Mouse (Mus musculus) CD4-positive helper T cell, adult 2 months (primary cell): ENCODE data around the gene Cdh4.
A peak's percentile ranks its signal among the peaks of the same experiment; 100 is the strongest.

Experiments
- DNase-seq: peaks from one replicate; pipeline ENCODE4 v3.0.0-alpha.2; 2012; ENCODE audit warnings: low read depth, missing footprints, low spot score

The Cdh4 gene

GRCm38 (mm10) chr2:179787256-179787655 lies 345.0 kb downstream of the Cdh4 start:
- no peak for DNase-seq

- no peak for DNase-seq
Measured at GRCm38 (mm10) chr2:179787797-179788196, 345.6 kb downstream of the Cdh4 start.

- no peak for DNase-seq
Measured at GRCm38 (mm10) chr2:179790684-179791083, 348.5 kb downstream of the Cdh4 start.

GRCm38 (mm10) chr2:179792426-179793133 lies 350.3 kb downstream of the Cdh4 start:
- no peak for DNase-seq

GRCm38 (mm10) chr2:179794354-179794753 lies 352.1 kb downstream of the Cdh4 start:
- DNase-seq = no peak

- no peak for DNase-seq
Measured at GRCm38 (mm10) chr2:179795452-179795851, 353.2 kb downstream of the Cdh4 start.

- no peak for DNase-seq
Measured at GRCm38 (mm10) chr2:179799906-179800532, 357.8 kb downstream of the Cdh4 start.

GRCm38 (mm10) chr2:179801042-179801441 lies 358.8 kb downstream of the Cdh4 start:
- DNase-seq = no peak

- DNase-seq = no peak
Measured at GRCm38 (mm10) chr2:179802411-179802810, 360.2 kb downstream of the Cdh4 start.

- no peak for DNase-seq
Measured at GRCm38 (mm10) chr2:179811086-179811485, 368.9 kb downstream of the Cdh4 start.

GRCm38 (mm10) chr2:179813035-179813827 lies 371.0 kb downstream of the Cdh4 start:
- no peak for DNase-seq

- no peak for DNase-seq
Measured at GRCm38 (mm10) chr2:179824776-179825326, 382.6 kb downstream of the Cdh4 start.

- no peak for DNase-seq
Measured at GRCm38 (mm10) chr2:179828968-179829367, 386.7 kb downstream of the Cdh4 start.

- peak; percentile 13 for DNase-seq
Measured at GRCm38 (mm10) chr2:179829972-179830371, 387.7 kb downstream of the Cdh4 start.

- DNase-seq = no peak
Measured at GRCm38 (mm10) chr2:179834892-179835291, 392.7 kb downstream of the Cdh4 start.

- no peak for DNase-seq
Measured at GRCm38 (mm10) chr2:179835570-179835969, 393.3 kb downstream of the Cdh4 start.

- DNase-seq = no peak
Measured at GRCm38 (mm10) chr2:179837186-179837585, 395.0 kb downstream of the Cdh4 start.

- DNase-seq = no peak
Measured at GRCm38 (mm10) chr2:179838036-179838435, 395.8 kb downstream of the Cdh4 start.

GRCm38 (mm10) chr2:179842610-179843389 lies 400.6 kb downstream of the Cdh4 start:
- no peak for DNase-seq

GRCm38 (mm10) chr2:179849732-179850131 lies 407.5 kb downstream of the Cdh4 start:
- no peak for DNase-seq

GRCm38 (mm10) chr2:179852169-179852568 lies 409.9 kb downstream of the Cdh4 start:
- DNase-seq = no peak
